Mouse (Mus musculus) heart, embryonic 16.5 days (tissue): ENCODE measurements around the gene Ripply3. TPM values are rescaled to one million over a fixed set of nuclear protein-coding genes. Genes with fewer than 3 reads are reported as not detected.

ENCODE experiments used
- ATAC-seq: fragments of 200-750 bp; cut with Nextera tagmentation; replicated peaks from 2 replicates; pipeline ENCODE4 v1.8.0; 2017; ENCODE audit warnings: moderate number of reproducible peaks; ENCODE audit not compliant: insufficient read depth, low FRiP score; ENCODE audit errors: extremely low read depth
- H3K27ac ChIP-seq: fragments of 300-500 bp; sonication (generic); 2 replicates; pipeline ENCODE4 v1.5.1; 2014; ENCODE audit warnings: mild to moderate bottlenecking, low read length, control low read depth, moderate library complexity
- H3K27me3 ChIP-seq: fragments of 300-500 bp; sonication (generic); 2 replicates; pipeline ENCODE4 v1.6.1; 2014; ENCODE audit warnings: low read length, mixed read lengths; ENCODE audit not compliant: control insufficient read depth, insufficient read depth
- H3K36me3 ChIP-seq: fragments of 300-500 bp; sonication (generic); 2 replicates; pipeline ENCODE4 v1.6.1; 2014; ENCODE audit not compliant: control insufficient read depth, insufficient read depth
- H3K4me1 ChIP-seq: fragments of 300-500 bp; sonication (generic); 2 replicates; pipeline ENCODE4 v1.6.1; 2014; ENCODE audit warnings: low read length, mixed read lengths; ENCODE audit not compliant: control insufficient read depth, insufficient read depth
- H3K4me2 ChIP-seq: fragments of 300-500 bp; sonication (generic); 2 replicates; pipeline ENCODE4 v1.6.1; 2014; ENCODE audit warnings: low read depth, mild to moderate bottlenecking, control low read depth, low read length
- H3K4me3 ChIP-seq: fragments of 300-500 bp; sonication (generic); 2 replicates; pipeline ENCODE4 v1.5.1; 2014; ENCODE audit warnings: mild to moderate bottlenecking, control low read depth, low read length
- H3K9ac ChIP-seq: fragments of 300-500 bp; sonication (generic); 2 replicates; pipeline ENCODE4 v1.6.1; 2014; ENCODE audit warnings: low read length, control low read depth
- H3K9me3 ChIP-seq: fragments of 300-500 bp; sonication (generic); replicated peaks from 2 replicates; pipeline ENCODE4 v1.6.1; 2016; ENCODE audit warnings: low read length; ENCODE audit not compliant: control insufficient read depth
- WGBS: fragments of 180-500 bp; shearing (Covaris S2); extraction: QIAGEN DNeasy Blood & Tissue Kit; methylation state at CpG from one replicate; pipeline ENCODE4 v1.1.7; 2014; 5-methylcytosine and 5-hydroxymethylcytosine counted together
- polyA plus RNA-seq: library from polyadenylated mRNA; unstranded; fragments of >200 nt; fragmentation: Nextera tagmentation; extraction: Ambion mirVana; gene quantifications from 2 replicates; pipeline ENCODE4 v1.2.1, GENCODE M21; 2015

Ripply3 gene
- polyA plus RNA-seq, 1 experiment from 2014 or later: 4.9 TPM

- no peak for ATAC-seq
- Histone ChIP-seq H3K27ac (no peak overlapping the region), H3K4me3 (no peak overlapping the region), H3K4me2 (no peak overlapping the region), H3K9ac (no peak overlapping the region), H3K36me3 (no peaks in the 10 kb centered on the region), H3K4me1 (peaks cover 20% of the 10 kb centered on the region), H3K9me3 (no peaks in the 10 kb centered on the region), H3K27me3 (no peaks in the 10 kb centered on the region)
- 96% methylated on average over 3 of the region's 3 CpGs for WGBS
Measured at GRCm38 (mm10) chr16:94383277-94383676, 55.1 kb downstream of the Ripply3 start.

Other genes with a start within 250 kb of the Ripply3 start
- gene Sim2, start 243.5 kb upstream of the Ripply3 start, polyA plus RNA-seq: 0.04 and 0.14 TPM in 2 replicates
- gene Hlcs, start 14.8 kb upstream of the Ripply3 start, polyA plus RNA-seq: 6.8 and 7.1 TPM in 2 replicates
- gene Ttc3, start 42.2 kb downstream of the Ripply3 start, polyA plus RNA-seq: 141 and 148 TPM in 2 replicates
- gene Pigp, start 43.4 kb downstream of the Ripply3 start, polyA plus RNA-seq: 105 and 119 TPM in 2 replicates
- 47.9 and 51.7 TPM in 2 replicates for gene Vps26c, start 198.4 kb downstream of the Ripply3 start, polyA plus RNA-seq
- gene Dyrk1a, start 241.6 kb downstream of the Ripply3 start, polyA plus RNA-seq: 7.8 and 8.1 TPM in 2 replicates